ENCODE assay signal across 9 mouse cellular contexts in genomic region chr12:75772424-75773034, GRCm38 (mm10). TPM values are rescaled to one million over a fixed set of nuclear protein-coding genes. Genes with fewer than 3 reads are reported as not detected.
DNase-seq lines count a peak whose midpoint lies in the region; ATAC-seq lines count a peak whose summit lies in the region.
"Had no signal": no experiment of that assay in that cellular context is flagged by ENCODE, and none has a peak within 500 bp of the region (broad histone marks: within the 10 kb centered on the region; RNA-seq: fewer than 3 reads in every experiment).

No protein-coding gene starts in this region.

- H3K4me3 ChIP-seq in kidney, embryonic 14.5 days (ENCODE audit: low read length) = no peak overlapping the region

- DNase-seq in kidney, adult 18-20 months = peak; percentile 75
- peak; percentile 22 for DNase-seq in MEL-GATA-1-ER (ENCODE audit: extremely low read depth, low read depth)
- DNase-seq in cerebellum, adult 8-10 months = peak; percentile 26
- peak; percentile 44 for DNase-seq in heart, adult 8-10 months (ENCODE audit: low spot score)
- peak; percentile 17 to 59 for DNase-seq in layer of hippocampus, postnatal 25 days (ENCODE audit: extremely low spot score in 1 of 2, low spot score in 1 of 2)
- peak; percentile 80 for DNase-seq in naive thymus-derived CD4-positive, alpha-beta T cell, adult 2 months (ENCODE audit: low read depth)
- peak; percentile 57 for DNase-seq in thymus, postnatal 0 days (ENCODE audit: low spot score)

- no peak overlapping the region for H3K4me2 ChIP-seq in kidney, embryonic 14.5 days (replicated peaks; ENCODE audit: low read depth, low read length)

- no peaks in the 10 kb centered on the region for H3K9me3 ChIP-seq in kidney, embryonic 14.5 days (ENCODE audit: control insufficient read depth, low read length)

- H3K27ac ChIP-seq in kidney, embryonic 14.5 days (ENCODE audit: low read depth, low read length) = no peak overlapping the region
- H3K27ac ChIP-seq: macrophage had no signal

- ATAC-seq in kidney, embryonic 14.5 days (ENCODE audit: low FRiP score, low TSS enrichment) = no peak

- no peaks in the 10 kb centered on the region for H3K27me3 ChIP-seq in kidney, embryonic 14.5 days (ENCODE audit: control insufficient read depth, insufficient read depth, low read length)

- 28% methylated on average over 3 of the region's 3 CpGs for WGBS in kidney, embryonic 14.5 days

- no peak overlapping the region for H3K9ac ChIP-seq in kidney, embryonic 14.5 days (ENCODE audit: low read depth, low read length)

- H3K4me1 ChIP-seq in kidney, embryonic 14.5 days (ENCODE audit: control insufficient read depth, insufficient read depth, low read length) = no peaks in the 10 kb centered on the region

- H3K36me3 ChIP-seq in kidney, embryonic 14.5 days (ENCODE audit: control insufficient read depth, insufficient read depth, low read length) = no peaks in the 10 kb centered on the region

RNA-seq across cellular contexts. Expression of gene Sgpp1, which starts 37.0 kb away (rescaled TPM):
- 9.0 and 14.5 TPM in 2 replicates for polyA plus RNA-seq in kidney, embryonic 14.5 days (2014; fragmentation: Nextera tagmentation; extraction: Ambion mirVana)
- 10 to 100 TPM; 19.8 to 22.4 (median 21.7) TPM for total RNA-seq in heart, adult 8-10 months (2022)
- 10 to 100 TPM; 30.1 to 34.8 TPM for total RNA-seq in layer of hippocampus, postnatal 25 days (2021)
- polyA plus RNA-seq in thymus, postnatal 0 days (2015; fragmentation: Nextera tagmentation; extraction: Ambion mirVana) = 30.9 and 33.5 TPM in 2 replicates

RNA-seq across cellular contexts. Expression of gene Syne2, which starts 45.4 kb away (rescaled TPM):
- 39.3 and 69.0 TPM in 2 replicates for polyA plus RNA-seq in kidney, embryonic 14.5 days (2014; fragmentation: Nextera tagmentation; extraction: Ambion mirVana)
- 10 to 100 TPM; 32.6 to 39.6 (median 36.4) TPM for total RNA-seq in heart, adult 8-10 months (2022)
- 10 to 100 TPM; 23.0 to 25.5 TPM for total RNA-seq in layer of hippocampus, postnatal 25 days (2021)
- 5.0 and 6.2 TPM in 2 replicates for polyA plus RNA-seq in thymus, postnatal 0 days (2015; fragmentation: Nextera tagmentation; extraction: Ambion mirVana)

Comparison
In these comparisons a context has a peak if more than half of its experiments do, and no peak if none do; other contexts are left out.
1. DNase-seq: peak in every context shown above with its lines; median percentile 80 in naive thymus-derived CD4-positive, alpha-beta T cell, adult 2 months; 75 in kidney, adult 18-20 months; 57 in thymus, postnatal 0 days; 44 in heart, adult 8-10 months; 38 in layer of hippocampus, postnatal 25 days; 26 in cerebellum, adult 8-10 months; 22 in MEL-GATA-1-ER.